9 mouse cellular contexts compared by ENCODE assay signal in genomic region chr17:14232629-14233028, GRCm38 (mm10). TPM values are rescaled to one million over a fixed set of nuclear protein-coding genes. Genes with fewer than 3 reads are reported as not detected.
A peak's percentile ranks its signal among the peaks of the same experiment; 100 is the strongest.
DNase-seq lines count a peak whose midpoint lies in the region; ATAC-seq and TF ChIP-seq lines count a peak whose summit lies in the region.
"Had no signal": no experiment of that assay in that cellular context is flagged by ENCODE, and none has a peak within 500 bp of the region (broad histone marks: within the 10 kb centered on the region; RNA-seq: fewer than 3 reads in every experiment).

No protein-coding gene starts in this region.

- peaks cover 39% of the 10 kb centered on the region for H3K27me3 ChIP-seq in embryonic facial prominence, embryonic 10.5 days (replicated peaks; ENCODE audit: low read depth, poor library complexity, severe bottlenecking)
- H3K27me3 ChIP-seq in heart, postnatal 0 days (ENCODE audit: control insufficient read depth, insufficient read depth, low read length), result peaks cover 39% of the 10 kb centered on the region

- H3K9ac ChIP-seq in heart, postnatal 0 days (replicated peaks; ENCODE audit: low read depth, low read length), result no peak overlapping the region
- H3K9ac ChIP-seq: embryonic facial prominence, embryonic 13.5 days had no signal

- H3K36me3 ChIP-seq in embryonic facial prominence, embryonic 10.5 days (replicated peaks), result no peaks in the 10 kb centered on the region
- H3K36me3 ChIP-seq in heart, postnatal 0 days (replicated peaks; ENCODE audit: control insufficient read depth, insufficient read depth, low read length), result no peaks in the 10 kb centered on the region
- H3K36me3 ChIP-seq: embryonic facial prominence, embryonic 13.5 days had no signal

- H3K4me2 ChIP-seq in heart, postnatal 0 days (ENCODE audit: low read depth, low read length), result no peak overlapping the region
- H3K4me2 ChIP-seq: embryonic facial prominence, embryonic 13.5 days had no signal

- peaks cover 32% of the 10 kb centered on the region for H3K4me1 ChIP-seq in embryonic facial prominence, embryonic 10.5 days
- H3K4me1 ChIP-seq in heart, postnatal 0 days (ENCODE audit: control insufficient read depth, insufficient read depth), result no peaks in the 10 kb centered on the region

- no peak for ATAC-seq in heart, postnatal 0 days (ENCODE audit: insufficient read depth, low read depth)

- H3K9me3 ChIP-seq in embryonic facial prominence, embryonic 10.5 days, result no peaks in the 10 kb centered on the region
- H3K9me3 ChIP-seq in heart, postnatal 0 days (replicated peaks; ENCODE audit: control insufficient read depth, low read length), result no peaks in the 10 kb centered on the region
- H3K9me3 ChIP-seq: embryonic facial prominence, embryonic 13.5 days had no signal

- no peak overlapping the region for H3K27ac ChIP-seq in embryonic facial prominence, embryonic 10.5 days (replicated peaks)
- H3K27ac ChIP-seq in heart, postnatal 0 days (ENCODE audit: low read depth), result no peak overlapping the region
- H3K27ac ChIP-seq: embryonic facial prominence, embryonic 13.5 days had no signal

- 58% methylated on average over 3 of the region's 3 CpGs for WGBS in embryonic facial prominence, embryonic 10.5 days
- 47% methylated on average over 3 of the region's 3 CpGs for WGBS in heart, postnatal 0 days

- no peak overlapping the region for H3K4me3 ChIP-seq in embryonic facial prominence, embryonic 10.5 days
- no peak overlapping the region for H3K4me3 ChIP-seq in heart, postnatal 0 days (ENCODE audit: low read depth, low read length)
- H3K4me3 ChIP-seq: embryonic facial prominence, embryonic 13.5 days had no signal

- TF ChIP-seq EP300 in heart, postnatal 0 days (IDR thresholded peaks at IDR 0.05; ENCODE audit: low read depth), result no peak

- peak; percentile 87 for TF ChIP-seq CTCF in heart, postnatal 0 days (IDR thresholded peaks at IDR 0.05; ENCODE audit: low read depth)

- DNase-seq in A20 (ENCODE audit: low read depth, low spot score), result peak; percentile 61
- peak; percentile 80 for DNase-seq in adrenal gland, postnatal 25 days
- DNase-seq in embryonic facial prominence, embryonic 10.5 days (ENCODE audit: low spot score), result peak; percentile 87
- peak; percentile 75 for DNase-seq in heart, postnatal 0 days (ENCODE audit: low spot score)
- DNase-seq in kidney, postnatal 25 days, result peak; percentile 75 to 92
- DNase-seq in lung, adult 18-20 months, result peak; percentile 70 to 77
- DNase-seq in ovary, postnatal 36 days (ENCODE audit: low spot score), result peak; percentile 81
- DNase-seq in urinary bladder, postnatal 14 days (ENCODE audit: low spot score), result peak; percentile 89

RNA-seq across cellular contexts. Expression of gene Dact2, which starts 28.5 kb away (rescaled TPM):
- total RNA-seq in adrenal gland, postnatal 25 days (2021), result 0.57 and 0.85 TPM in 2 replicates
- polyA plus RNA-seq in embryonic facial prominence, embryonic 10.5 days (2016; fragmentation: Nextera tagmentation; extraction: Ambion mirVana), result 0.60 and 0.73 TPM in 2 replicates
- total RNA-seq in heart, postnatal 0 days (2014; rRNA removed; ENCODE audit: low replicate concordance), result 2.1 and 2.5 TPM in 2 replicates
- 0.20 and 0.55 TPM in 2 replicates for polyA plus RNA-seq in heart, postnatal 0 days (2015; fragmentation: Nextera tagmentation; extraction: Ambion mirVana)

RNA-seq across cellular contexts. Expression of gene Smoc2, which starts 46.7 kb away (rescaled TPM):
- total RNA-seq in adrenal gland, postnatal 25 days (2021), result 14.5 and 14.8 TPM in 2 replicates
- polyA plus RNA-seq in embryonic facial prominence, embryonic 10.5 days (2016; fragmentation: Nextera tagmentation; extraction: Ambion mirVana), result 12.0 and 18.1 TPM in 2 replicates
- 22.7 and 24.7 TPM in 2 replicates for total RNA-seq in heart, postnatal 0 days (2014; rRNA removed; ENCODE audit: low replicate concordance)
- 22.0 and 28.6 TPM in 2 replicates for polyA plus RNA-seq in heart, postnatal 0 days (2015; fragmentation: Nextera tagmentation; extraction: Ambion mirVana)
